Mouse (Mus musculus) activated CD4-positive, CD25-positive, alpha-beta regulatory T cell, adult 4 months (primary cell): ENCODE data around the gene Rnf31. TPM values are rescaled to one million over a fixed set of nuclear protein-coding genes. Genes with fewer than 3 reads are reported as not detected.

ENCODE experiments used
- ATAC-seq: one replicate; pipeline ENCODE4 v1.8.0; 2017
- polyA plus RNA-seq, 2 experiments: library from polyadenylated mRNA; unstranded; fragments of 100-300 nt; shearing (Covaris generic); gene quantifications; one replicate each; pipeline ENCODE4 v1.2.1; 2017

Gene Rnf31
- polyA plus RNA-seq, 2 experiments from 2014 or later, result 32.6 to 33.3 TPM

- peak; percentile 95 for ATAC-seq
These were observed 13.4 kb upstream of the Rnf31 start, which contains the start of gene Psme1 for GRCm38 (mm10) chr14:55577871-55578667. TSS of gene Psme1 (plus strand) at chr14:55578123.

GRCm38 (mm10) chr14:55578668-55579269 is 12.7 kb upstream of the Rnf31 start:
- peak; percentile 53 for ATAC-seq

- no peak for ATAC-seq
These were observed 11.7 kb upstream of the Rnf31 start for GRCm38 (mm10) chr14:55579511-55580496.

- no peak for ATAC-seq
These were observed 10.8 kb upstream of the Rnf31 start for GRCm38 (mm10) chr14:55580731-55581130.

GRCm38 (mm10) chr14:55581981-55582681 is 9.4 kb upstream of the Rnf31 start:
- ATAC-seq, result no peak

- no peak for ATAC-seq
These were observed 7.2 kb upstream of the Rnf31 start for GRCm38 (mm10) chr14:55584303-55584701.

- ATAC-seq, result peak; percentile 78
These were observed 6.6 kb upstream of the Rnf31 start, which contains the start of gene Emc9 for GRCm38 (mm10) chr14:55584702-55585565. TSS of gene Emc9 (minus strand) at chr14:55585302.

GRCm38 (mm10) chr14:55585566-55585960 is 5.9 kb upstream of the Rnf31 start:
- peak; percentile 26 for ATAC-seq

GRCm38 (mm10) chr14:55586149-55586548 is 5.4 kb upstream of the Rnf31 start:
- no peak for ATAC-seq

GRCm38 (mm10) chr14:55589271-55589670 is 2.2 kb upstream of the Rnf31 start:
- no peak for ATAC-seq

- peak; percentile 36 for ATAC-seq
These were observed 1.6 kb upstream of the Rnf31 start for GRCm38 (mm10) chr14:55589771-55590448.

- ATAC-seq, result peak; percentile 55
These were observed 669 bp upstream of the Rnf31 start, which contains the start of gene Psme2 for GRCm38 (mm10) chr14:55590748-55591330. TSS of gene Psme2 (minus strand) at chr14:55591113.

- ATAC-seq, result no peak
These were observed 718 bp downstream of the Rnf31 start for GRCm38 (mm10) chr14:55592226-55592625.

GRCm38 (mm10) chr14:55596036-55596690 is 4.7 kb downstream of the Rnf31 start:
- no peak for ATAC-seq

- no peak for ATAC-seq
These were observed 7.2 kb downstream of the Rnf31 start for GRCm38 (mm10) chr14:55598521-55599390.

- no peak for ATAC-seq
These were observed 11.7 kb downstream of the Rnf31 start, which contains the start of gene Irf9 for GRCm38 (mm10) chr14:55603271-55603632. TSS of gene Irf9 (plus strand) at chr14:55603571.

- peak; percentile 90 for ATAC-seq
These were observed 12.4 kb downstream of the Rnf31 start for GRCm38 (mm10) chr14:55603633-55604576.
